Mouse (Mus musculus) retina, embryonic 14.5 days (tissue): ENCODE results near the gene Slc32a1.

Source experiments
- DNase-seq: peaks from one replicate; pipeline ENCODE4 v3.0.0-alpha.2; 2015; ENCODE audit warnings: low spot score

The Slc32a1 gene

DNA sequence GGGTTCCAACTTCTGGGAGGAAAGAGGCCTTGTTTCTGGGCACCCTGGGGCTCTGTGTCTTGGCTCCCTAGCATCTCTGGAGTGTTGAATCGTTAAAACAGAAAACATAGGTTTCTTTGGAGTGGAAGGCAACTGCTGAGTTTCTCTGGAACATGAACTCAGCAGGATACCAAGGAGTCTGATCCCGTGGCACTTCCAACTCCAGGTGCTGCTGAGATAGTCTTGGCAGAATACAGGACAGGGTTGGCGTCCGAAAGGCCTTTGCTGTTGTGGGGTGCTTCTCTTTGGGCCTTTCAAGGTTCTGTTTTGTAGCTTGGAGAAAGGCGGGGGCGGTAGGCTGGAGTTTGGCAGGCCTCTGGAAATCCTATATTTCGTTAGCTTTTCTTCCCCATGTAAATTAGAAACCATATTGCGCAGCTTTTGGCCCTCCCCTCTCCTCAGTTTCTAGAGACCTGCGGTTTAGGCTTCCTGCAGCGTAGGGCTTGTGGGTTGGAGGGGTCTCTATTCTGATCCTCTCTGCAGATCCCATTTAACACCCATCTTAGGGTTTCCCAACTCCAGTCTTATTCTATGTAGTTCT lies 2.2 kb downstream of the Slc32a1 start:
- no peak for DNase-seq

DNA sequence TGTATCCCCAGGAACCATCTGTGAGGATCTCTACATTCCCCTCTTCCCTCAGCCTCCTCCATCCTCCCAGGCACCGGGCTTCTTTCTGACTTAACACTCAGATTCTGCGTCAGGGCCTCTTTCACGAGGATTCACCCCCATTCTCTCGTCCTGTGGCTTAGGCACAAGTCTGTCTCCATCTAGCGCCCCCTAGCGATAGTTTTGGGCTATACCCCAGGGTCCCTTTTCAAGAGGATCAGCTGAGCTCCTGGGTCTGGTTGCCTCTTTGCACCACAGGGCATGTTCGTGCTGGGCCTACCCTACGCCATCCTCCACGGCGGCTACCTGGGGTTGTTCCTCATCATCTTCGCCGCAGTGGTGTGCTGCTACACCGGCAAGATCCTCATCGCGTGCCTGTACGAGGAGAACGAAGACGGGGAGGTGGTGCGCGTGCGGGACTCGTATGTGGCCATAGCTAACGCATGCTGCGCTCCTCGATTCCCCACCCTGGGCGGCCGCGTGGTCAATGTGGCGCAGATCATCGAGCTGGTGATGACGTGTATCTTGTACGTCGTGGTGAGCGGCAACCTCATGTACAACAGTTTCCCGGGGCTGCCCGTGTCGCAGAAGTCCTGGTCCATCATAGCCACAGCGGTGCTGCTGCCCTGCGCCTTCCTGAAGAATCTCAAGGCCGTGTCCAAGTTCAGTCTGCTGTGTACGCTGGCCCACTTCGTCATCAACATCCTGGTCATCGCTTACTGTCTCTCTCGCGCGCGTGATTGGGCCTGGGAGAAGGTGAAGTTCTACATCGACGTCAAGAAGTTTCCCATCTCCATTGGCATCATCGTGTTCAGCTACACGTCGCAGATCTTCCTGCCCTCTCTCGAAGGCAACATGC lies 3.2 kb downstream of the Slc32a1 start:
- peak; percentile 92 for DNase-seq

DNA sequence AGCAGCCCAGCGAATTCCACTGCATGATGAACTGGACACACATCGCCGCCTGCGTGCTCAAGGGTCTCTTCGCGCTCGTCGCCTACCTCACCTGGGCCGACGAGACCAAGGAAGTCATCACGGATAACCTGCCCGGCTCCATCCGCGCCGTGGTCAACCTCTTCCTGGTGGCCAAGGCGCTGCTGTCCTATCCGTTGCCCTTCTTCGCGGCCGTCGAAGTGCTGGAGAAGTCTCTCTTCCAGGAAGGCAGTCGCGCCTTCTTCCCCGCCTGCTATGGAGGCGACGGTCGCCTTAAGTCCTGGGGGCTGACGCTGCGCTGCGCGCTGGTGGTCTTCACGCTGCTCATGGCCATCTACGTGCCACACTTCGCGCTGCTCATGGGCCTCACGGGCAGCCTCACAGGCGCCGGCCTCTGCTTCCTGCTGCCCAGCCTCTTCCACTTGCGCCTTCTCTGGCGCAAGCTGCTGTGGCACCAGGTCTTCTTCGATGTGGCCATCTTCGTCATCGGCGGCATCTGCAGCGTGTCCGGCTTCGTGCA lies 3.9 kb downstream of the Slc32a1 start:
- no peak for DNase-seq

DNA sequence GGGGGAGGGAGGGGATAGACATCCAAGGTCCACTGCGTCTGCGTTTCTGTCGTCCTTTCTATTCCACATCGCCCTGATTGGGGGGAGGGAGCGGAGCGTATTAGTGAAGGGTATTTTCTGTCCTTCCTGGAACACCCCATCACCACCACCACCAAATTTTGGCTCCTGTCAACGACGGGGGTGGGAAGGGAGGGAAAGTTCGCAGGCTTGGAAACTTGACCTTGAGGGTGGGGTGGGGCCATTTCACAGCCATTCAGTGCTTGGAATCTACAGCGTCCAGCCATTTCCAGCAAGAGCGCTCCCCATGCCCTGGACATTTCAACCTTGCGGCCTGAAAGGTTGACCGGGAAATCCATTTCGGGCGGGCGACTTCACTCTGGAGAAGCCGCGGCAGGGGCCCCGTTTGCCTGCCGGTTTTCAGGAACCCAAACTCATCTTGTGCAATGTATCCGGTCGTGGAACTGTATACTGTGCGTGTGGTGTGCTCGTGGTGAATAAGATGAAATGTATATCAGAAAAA lies 4.7 kb downstream of the Slc32a1 start:
- no peak for DNase-seq

DNA sequence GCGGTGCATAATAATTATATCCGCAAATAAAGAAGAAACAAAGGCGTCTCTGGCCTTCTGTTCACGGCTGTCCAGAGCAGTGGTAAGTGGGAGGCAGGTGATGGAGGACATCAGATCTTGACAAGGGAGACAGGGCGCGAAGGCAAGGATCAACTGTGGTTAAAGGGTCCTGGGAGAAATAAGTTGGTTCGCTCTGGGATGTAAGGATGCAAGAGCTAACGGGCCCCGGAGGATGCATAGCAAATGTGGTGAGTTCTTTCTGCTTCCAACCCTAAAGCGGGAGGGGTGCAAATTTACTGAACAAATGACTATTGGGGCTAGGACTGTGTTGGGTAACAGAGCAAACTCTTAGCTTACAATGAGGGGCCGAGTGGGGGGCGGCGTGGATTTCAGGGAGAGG lies 5.1 kb downstream of the Slc32a1 start:
- DNase-seq = no peak

DNA sequence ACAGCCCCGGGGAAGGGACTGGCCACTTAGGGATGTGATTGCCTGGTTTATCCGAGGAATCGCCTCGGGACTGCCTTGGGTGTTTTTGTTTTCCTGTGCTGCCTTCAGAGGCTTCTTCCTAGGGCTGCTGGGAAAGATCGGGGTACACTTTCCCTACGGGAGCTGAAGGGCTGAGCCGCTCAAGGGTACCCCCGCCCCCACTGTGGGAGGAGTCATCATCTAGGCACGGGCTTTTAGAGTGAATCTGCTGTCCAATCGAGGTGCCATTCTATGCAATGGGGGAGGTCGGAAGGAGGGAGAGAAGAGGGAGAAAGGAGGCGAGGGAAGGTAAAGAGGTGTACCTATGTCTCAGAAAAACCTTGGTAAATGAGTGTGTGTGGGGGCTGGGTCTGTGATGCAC lies 5.7 kb downstream of the Slc32a1 start:
- DNase-seq = no peak

DNA sequence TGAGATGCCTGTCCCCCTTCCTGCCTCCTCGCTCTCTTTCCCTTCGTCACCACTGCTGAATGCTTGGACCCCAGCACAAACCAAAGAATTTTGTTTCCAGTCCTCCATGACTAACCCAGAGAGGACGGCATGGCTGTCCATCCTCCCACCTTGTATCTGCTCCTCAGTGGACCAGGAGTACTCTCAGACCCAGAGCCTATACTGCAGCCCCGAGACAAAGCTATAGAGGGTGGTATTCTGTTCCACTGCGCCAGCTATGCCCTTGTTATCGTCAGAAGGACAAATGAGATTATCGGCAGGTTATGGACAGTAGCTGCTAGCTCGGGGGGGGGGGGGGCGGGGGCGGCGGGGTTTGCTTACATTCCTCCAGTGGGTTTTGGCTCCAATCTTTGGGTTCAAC lies 6.2 kb downstream of the Slc32a1 start:
- DNase-seq = no peak

DNA sequence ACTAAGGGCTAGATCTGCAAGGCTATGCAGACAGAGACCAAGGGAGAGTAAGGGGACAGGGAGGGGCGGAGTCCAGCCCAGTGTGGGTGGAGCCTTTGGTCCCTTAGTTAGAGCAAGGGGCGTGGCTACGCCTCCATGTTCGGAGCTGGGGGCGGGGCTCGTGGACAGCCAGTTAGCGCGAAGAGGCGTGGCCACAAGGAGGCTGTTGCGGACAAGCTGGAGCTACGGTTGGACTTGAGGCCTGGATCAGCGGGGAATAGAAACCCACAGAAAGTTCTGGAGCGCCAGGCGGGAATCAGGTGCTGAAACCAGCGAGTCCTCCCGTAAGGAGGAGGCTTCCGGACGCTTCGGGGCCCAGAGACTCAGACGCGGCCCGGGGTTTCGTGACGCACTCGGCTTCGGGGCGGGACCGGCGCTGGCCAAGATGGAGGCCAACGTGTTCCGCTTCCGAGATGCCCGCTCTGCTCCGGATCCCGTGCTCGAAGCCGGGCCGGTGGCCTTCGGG lies 14.2 kb downstream of the Slc32a1 start, which contains the start of gene Actr5:
Actr5 (plus strand) TSS at position 171 of the 505 bp plus-strand sequence.
- DNase-seq = peak; percentile 99

DNA sequence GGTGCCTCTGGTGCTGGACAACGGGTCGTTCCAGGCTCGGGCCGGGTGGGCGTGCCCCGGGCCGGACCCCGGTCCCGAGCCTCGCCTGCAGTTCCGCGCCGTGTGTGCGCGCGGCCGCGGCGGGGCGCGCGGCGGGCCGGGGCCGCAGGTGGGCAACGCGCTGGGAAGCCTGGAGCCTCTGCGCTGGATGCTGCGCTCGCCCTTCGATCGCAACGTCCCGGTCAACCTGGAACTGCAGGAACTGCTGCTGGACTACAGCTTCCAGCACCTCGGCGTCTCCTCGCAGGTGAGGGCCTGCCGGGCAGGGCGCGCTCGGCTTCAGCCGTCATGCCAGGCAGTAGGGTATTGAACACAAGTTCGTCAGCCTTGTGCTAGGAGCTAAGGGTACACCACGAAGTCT lies 14.7 kb downstream of the Slc32a1 start:
- no peak for DNase-seq

DNA sequence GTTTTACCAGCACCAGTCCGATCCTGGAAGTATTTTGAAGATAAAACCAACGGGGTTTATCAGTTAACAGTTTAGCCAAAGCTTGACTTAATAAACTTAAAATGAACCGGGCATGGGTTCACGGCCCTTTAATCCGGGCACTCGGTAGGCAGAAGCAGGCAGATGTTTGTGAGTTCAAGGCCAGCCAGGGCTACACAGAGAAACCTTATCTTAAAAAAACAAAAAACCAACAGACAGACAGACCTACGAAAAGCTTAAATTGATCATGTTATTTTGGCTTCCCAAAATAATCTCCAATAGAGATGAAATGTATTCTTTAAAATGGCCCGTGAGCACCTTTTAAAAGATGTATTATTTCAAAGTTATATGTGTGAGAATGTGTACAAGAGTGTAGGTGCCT lies 15.1 kb downstream of the Slc32a1 start:
- no peak for DNase-seq

DNA sequence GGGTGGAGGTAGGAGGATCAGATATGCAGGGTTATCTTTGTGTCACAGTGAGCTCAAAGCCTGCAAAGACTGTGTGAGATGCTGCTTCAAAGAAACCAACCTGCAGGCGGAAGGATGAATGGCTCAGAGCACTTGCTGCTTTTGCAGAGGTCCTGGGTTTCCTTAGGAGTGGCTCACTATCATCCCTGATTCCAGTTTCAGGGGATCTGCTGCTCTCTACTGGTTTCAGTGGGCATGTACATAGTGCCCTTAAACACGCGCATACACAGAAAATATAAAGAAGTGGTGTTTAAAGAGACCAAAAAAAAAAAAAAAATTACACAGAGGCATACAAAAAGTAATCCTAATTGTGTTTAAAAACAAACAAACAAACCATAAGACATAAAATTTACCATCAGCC lies 18.3 kb downstream of the Slc32a1 start:
- DNase-seq = peak; percentile 64

DNA sequence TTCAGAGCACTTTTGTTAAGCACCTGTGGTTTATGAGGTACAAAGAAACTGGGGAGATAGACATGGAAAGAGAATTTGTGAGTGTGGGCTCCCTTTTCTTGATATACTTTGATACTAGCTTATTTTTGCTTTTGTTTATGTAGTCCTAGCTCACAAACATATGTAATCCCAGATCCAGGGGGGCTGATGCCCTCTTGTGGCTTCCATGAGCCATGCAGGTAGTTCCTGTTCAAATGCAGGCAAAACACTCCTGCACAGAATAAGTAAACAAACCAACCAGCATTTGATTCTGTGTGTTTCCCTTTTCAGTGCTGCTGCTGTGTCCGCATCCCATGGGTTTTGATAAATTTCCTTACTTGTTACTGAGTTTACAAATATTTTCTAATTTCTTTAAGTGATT lies 18.8 kb downstream of the Slc32a1 start:
- peak; percentile 77 for DNase-seq

DNA sequence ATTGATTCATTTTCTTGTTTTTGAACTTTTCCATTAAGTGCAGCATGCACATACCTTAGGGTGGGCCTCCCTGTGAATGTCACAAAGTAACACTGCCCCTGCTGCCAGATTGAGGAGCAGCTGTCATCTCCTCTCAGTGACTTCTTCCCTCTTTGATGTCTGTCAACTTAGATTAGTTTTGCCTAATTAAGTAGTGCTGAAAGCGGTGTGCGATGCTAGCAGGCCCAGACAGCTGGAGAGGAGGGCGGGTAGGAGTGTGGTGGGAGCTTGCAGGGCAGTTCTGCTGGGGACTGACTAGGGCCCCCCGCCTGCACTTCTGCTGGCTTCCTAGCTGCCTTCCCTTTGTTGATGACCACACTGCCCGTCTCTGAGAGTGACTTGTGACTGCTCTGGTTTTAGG lies 21.3 kb downstream of the Slc32a1 start:
- peak; percentile 65 for DNase-seq

DNA sequence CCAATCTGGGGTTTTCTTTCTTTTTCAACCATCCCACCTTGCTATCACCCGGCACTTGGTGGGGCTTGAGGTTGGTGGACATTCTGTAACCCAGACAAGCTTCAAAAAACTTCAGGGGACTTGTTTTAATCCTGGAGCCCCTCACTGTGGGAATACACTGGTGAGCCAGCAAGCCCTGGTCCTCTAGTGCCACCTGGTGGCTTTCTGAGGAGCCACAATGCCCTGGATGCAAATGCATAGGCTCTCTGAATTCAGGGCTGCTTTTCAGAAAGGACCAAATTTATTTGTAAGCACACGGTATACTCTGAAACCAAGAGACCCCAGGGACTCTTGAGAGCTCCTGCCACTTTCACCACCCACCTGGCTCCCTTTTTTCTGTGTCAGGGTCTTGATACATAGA lies 31.3 kb downstream of the Slc32a1 start:
- DNase-seq = peak; percentile 89

DNA sequence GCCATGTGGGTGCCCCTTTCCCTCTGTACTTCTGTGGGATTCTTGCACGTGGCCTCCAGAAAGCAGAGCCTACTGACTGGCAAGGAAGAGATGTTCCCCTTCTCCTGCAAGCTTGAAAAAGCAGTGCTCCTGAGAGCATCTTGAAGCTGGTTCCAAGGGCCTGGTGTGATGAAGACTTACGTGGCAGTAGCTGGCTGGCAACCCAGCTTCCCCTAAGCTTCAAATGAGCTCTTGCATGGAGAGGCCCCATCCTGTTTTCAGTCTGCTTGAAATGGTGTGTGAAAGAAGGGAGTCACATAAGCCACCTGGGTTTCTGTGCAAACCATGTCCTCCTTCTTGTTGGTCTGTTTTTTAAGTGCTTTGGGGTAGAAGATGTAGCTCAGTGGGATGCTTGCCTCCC lies 32.0 kb downstream of the Slc32a1 start:
- DNase-seq = no peak

DNA sequence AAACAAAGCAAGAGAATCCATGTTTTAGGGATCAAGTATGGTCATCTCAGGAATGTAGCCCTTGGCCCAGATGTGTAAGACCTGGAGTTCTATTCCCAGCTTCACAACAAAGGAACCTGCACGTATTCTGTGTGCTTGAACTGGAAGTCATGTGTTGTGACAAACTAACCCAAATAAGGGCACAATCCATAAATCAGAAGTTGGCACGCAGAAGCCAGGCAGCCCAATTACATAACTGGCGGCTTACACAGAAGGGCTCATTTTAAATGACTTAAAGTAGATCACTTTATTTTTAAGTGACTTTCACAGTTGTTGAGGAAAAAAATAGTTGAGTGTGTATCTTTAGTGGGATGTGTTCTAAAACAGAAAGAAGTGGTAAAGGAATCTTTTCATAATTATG lies 33.2 kb downstream of the Slc32a1 start:
- no peak for DNase-seq

DNA sequence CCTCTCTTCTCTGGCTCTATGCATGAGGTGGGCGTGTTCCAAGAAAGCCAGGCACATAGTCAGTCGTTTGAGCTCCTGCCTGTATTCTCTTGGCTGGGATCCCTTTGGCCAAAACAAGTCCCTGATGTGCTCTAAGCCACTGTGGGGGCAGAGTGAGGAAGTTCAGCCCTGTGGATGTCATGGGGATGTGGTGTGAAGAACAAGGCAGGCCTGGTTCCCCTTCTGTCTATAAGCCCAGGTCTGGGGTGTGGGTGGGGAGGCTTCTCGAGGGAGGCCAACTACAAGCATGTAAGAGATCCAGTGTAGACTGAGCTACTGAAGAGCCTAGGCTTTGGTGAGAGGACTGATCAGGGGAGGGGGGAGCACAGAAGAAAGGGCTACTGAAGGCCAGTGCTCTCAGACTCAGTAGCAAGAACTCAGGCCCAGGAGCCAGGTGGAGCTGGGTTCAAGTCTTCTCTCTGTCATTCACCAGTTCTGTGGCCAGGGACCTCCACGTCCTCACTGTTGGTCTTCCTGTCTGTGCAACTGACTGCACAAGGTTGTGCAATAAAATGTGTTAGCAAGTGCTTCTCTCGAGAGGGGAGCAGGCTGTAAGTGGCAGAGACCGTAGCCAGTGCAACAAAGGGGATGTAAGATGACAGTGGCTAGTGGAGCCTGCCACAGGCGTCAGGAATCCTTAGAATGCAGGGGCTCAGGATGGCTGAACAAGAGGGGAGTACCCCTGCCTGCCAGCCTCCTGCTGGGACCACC lies 40.8 kb downstream of the Slc32a1 start:
- DNase-seq = no peak

DNA sequence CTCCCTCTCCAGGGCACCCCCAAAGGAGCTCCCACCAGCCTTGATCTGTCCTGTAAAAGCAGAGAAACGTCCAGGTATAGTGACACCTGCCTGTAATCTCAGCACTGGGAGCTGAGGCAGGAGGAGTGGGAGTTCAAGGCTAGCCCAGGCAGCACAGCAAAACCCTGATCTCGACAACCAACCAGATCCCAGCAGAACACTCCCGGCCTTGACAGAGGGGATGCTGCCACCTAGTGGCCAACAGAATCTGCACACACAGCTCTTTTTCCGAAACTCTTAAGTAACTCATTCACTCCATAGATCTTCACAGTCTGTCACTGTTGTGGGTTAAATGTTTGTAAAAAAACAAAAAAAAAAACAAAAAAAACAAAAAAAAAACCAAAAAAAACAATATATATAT lies 42.4 kb downstream of the Slc32a1 start:
- DNase-seq = peak; percentile 84

DNA sequence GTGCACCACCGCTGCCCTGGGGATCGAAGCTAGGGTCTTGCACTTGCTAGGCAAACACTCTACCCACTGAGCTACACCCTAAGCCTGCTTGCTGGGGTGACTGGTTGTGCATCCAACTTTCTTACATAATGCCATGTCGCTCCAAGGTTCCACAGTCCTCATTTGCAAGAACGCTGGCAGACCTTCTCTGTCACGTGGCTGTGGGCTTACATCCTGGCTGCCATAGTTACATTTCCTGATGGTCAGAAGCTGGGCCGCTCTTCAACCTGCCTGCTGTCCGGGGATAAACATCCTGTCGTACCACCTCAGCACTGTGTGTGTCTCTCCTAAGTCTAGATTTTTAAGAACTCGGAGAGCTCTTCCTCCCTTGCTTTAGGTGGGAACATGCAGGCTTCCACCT lies 44.1 kb downstream of the Slc32a1 start:
- no peak for DNase-seq

DNA sequence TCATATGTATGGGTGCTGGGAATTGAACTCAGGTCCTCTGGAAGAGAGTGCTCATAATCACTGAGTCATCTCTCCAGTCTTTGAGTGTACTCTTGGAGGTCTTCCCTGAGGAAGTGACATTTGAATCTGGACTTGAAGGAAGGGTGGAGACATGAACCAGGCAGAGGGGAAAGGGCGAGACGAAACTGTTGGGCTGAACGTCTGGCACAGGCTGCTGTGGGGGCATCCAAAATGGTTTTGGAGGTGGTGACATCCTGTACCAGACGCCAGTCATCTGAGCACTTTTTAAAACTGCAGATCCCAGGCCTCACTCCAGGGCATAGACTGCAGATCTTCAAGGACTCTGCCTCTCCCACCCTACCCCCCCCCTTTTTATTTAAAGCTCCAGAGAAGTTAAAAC lies 45.2 kb downstream of the Slc32a1 start:
- DNase-seq = no peak

DNA sequence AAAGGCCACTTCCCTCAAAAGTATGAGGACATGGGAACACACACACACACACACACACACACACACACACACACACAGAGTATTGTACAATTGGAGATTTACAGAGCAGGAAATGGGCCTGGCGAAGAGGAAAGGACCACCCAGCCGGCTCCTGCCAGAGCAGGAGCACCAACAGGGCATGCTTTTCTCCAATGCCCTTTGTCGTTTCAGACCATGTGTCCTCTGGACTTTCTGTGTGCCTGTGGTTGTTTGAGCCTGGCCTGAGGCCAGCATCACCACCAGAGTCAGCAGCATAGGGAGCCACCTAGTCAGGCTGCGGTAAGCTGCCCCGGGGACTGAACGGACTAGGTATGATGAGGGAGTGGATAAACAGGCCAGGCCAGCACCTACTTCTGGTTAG lies 48.3 kb downstream of the Slc32a1 start:
- no peak for DNase-seq

DNA sequence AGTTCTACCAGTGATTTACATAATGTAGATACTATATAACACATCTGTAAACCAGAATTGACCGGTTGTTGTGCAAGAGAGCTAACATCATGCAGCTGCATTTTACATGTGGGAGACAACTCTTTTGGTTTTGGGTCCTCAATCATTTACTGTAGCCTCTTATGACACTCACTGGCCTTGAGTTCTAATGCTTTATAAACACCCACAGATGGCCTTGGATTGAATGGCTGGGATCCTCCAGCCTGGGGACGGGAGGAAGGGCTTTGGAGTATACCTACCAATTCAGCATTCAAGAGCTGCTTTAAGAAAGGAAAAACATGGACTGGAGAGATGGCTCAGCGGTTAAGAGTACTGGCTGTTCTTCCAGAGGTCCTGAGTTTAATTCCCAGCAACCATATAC lies 48.8 kb downstream of the Slc32a1 start:
- DNase-seq = no peak
